Mouse (Mus musculus) lung, postnatal 0 days (tissue): ENCODE measurements at regions not wholly inside any gene's neighbourhood (a gene's known extent, or its start where the extent isn't known, plus 50 kb on each side); places are given as distances from the start of the nearest gene placed in this dataset.

Experiments used
- CTCF ChIP-seq: IDR thresholded peaks from 2 replicates; pipeline ENCODE4 v1.5.1; 2016; ENCODE audit warnings: antibody characterized with exemption, mild to moderate bottlenecking
- EP300 ChIP-seq: IDR thresholded peaks from 2 replicates; pipeline ENCODE4 v1.6.1; 2016; ENCODE audit warnings: antibody characterized with exemption, mild to moderate bottlenecking, control low read depth

DNA sequence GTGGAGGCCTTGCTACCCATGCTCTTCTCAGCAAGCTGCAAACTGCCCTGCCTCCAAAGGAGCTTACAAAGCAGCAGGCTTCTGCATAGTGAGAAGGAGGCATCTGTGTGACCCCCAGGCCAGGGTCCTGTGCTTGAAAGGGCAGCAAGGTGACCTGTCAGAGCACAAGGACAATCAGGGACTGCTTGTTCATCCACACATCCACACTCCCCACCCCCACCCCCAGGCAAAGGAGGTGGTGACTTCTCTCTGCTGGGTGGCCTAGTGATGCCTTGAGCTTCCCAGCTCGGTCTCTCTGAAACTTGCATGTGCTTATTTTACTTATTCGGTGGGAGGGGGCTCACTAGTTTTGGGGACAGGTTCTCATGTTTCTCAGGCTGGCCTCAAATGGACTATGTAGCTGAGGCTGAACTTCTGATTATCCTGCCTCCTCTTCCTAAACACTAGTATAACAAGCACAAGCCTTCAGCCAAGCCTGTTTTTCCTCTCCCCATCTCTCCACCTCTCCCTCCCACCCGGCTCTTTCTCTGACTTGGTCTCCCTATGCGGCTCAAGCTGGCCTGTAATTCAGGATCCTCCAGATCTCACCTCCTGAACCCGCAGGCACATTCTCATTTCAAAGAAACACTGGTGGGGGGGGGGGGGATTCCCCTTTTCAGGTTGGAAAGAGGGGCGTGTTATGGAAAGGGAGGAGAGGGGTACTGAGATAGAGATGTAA, 56.4 kb upstream of the Sept5 start:
- TF ChIP-seq CTCF (no peak), EP300 (no peak)
